In genomic region chr3:69971482-69972097, GRCm38 (mm10) we compare ENCODE assay signal across 40 mouse cellular contexts. TPM values are rescaled to one million over a fixed set of nuclear protein-coding genes. Genes with fewer than 3 reads are reported as not detected.
DNase-seq lines count a peak whose midpoint lies in the region; ATAC-seq and TF ChIP-seq lines count a peak whose summit lies in the region.
"Had no signal": no experiment of that assay in that cellular context is flagged by ENCODE, and none has a peak within 500 bp of the region (broad histone marks: within the 10 kb centered on the region; RNA-seq: fewer than 3 reads in every experiment).

No protein-coding gene starts in this region.

- no peak overlapping the region for H3K9ac ChIP-seq in midbrain, embryonic 16.5 days (ENCODE audit: low read depth, low read length)
- H3K9ac ChIP-seq in midbrain, embryonic 11.5 days (ENCODE audit: low read length) = no peak overlapping the region
- no peak overlapping the region for H3K9ac ChIP-seq in forebrain, embryonic 16.5 days (replicated peaks; ENCODE audit: low read depth, low read length)
- H3K9ac ChIP-seq in midbrain, postnatal 0 days (replicated peaks; ENCODE audit: low read length, poor library complexity, severe bottlenecking) = no peak overlapping the region
- no peak overlapping the region for H3K9ac ChIP-seq in kidney, embryonic 14.5 days (ENCODE audit: low read depth, low read length)
- H3K9ac ChIP-seq: embryonic facial prominence, embryonic 13.5 days; heart, embryonic 15.5 days; hindbrain, embryonic 12.5 days; limb, embryonic 12.5 days; liver, embryonic 15.5 days; lung, embryonic 15.5 days; midbrain, embryonic 12.5 days; neural tube, embryonic 13.5 days had no signal

- DNase-seq in frontal cortex, postnatal 10 days (ENCODE audit: low spot score in 2 of 2) = no peak
- no peak for DNase-seq in midbrain, embryonic 11.5 days (ENCODE audit: low spot score, missing footprints)
- DNase-seq in midbrain, postnatal 0 days (ENCODE audit: low spot score) = no peak
- DNase-seq: adrenal gland, adult 2 months; adrenal gland, postnatal 36 days; B cell, adult 2 months; cerebellum, adult 11-12 months; cerebellum, adult 9-11 months; embryo, embryonic 11 days; kidney, adult 18-20 months; kidney, postnatal 36 days; thymus, adult 2 months; thymus, postnatal 4 days had no signal

- no peaks in the 10 kb centered on the region for H3K27me3 ChIP-seq in midbrain, embryonic 16.5 days (ENCODE audit: control insufficient read depth, insufficient read depth, low read depth, low read length)
- H3K27me3 ChIP-seq in midbrain, embryonic 11.5 days (ENCODE audit: control insufficient read depth, insufficient read depth, low read length) = no peaks in the 10 kb centered on the region
- H3K27me3 ChIP-seq in forebrain, embryonic 16.5 days (replicated peaks; ENCODE audit: control insufficient read depth, insufficient read depth, low read length) = no peaks in the 10 kb centered on the region
- H3K27me3 ChIP-seq in midbrain, postnatal 0 days (ENCODE audit: insufficient read depth, low read length) = no peaks in the 10 kb centered on the region
- H3K27me3 ChIP-seq in kidney, embryonic 14.5 days (ENCODE audit: control insufficient read depth, insufficient read depth, low read length) = no peaks in the 10 kb centered on the region
- H3K27me3 ChIP-seq: embryonic facial prominence, embryonic 13.5 days; heart, embryonic 15.5 days; hindbrain, embryonic 12.5 days; limb, embryonic 12.5 days; liver, embryonic 15.5 days; lung, embryonic 15.5 days; midbrain, embryonic 12.5 days; neural tube, embryonic 13.5 days had no signal

- 61% methylated on average over 6 of the region's 6 CpGs for WGBS in midbrain, embryonic 16.5 days
- WGBS in midbrain, embryonic 11.5 days = 84% methylated on average over 6 of the region's 6 CpGs
- WGBS in forebrain, embryonic 16.5 days = 33% methylated on average over 6 of the region's 6 CpGs
- WGBS in midbrain, postnatal 0 days = 58% methylated on average over 6 of the region's 6 CpGs
- WGBS in kidney, embryonic 14.5 days = 64% methylated on average over 6 of the region's 6 CpGs

- H3K36me3 ChIP-seq in midbrain, embryonic 16.5 days (ENCODE audit: control insufficient read depth, insufficient read depth, low read length) = no peaks in the 10 kb centered on the region
- H3K36me3 ChIP-seq in midbrain, embryonic 11.5 days (ENCODE audit: control insufficient read depth, insufficient read depth, low read length) = no peaks in the 10 kb centered on the region
- no peaks in the 10 kb centered on the region for H3K36me3 ChIP-seq in forebrain, embryonic 16.5 days (ENCODE audit: control insufficient read depth, insufficient read depth)
- H3K36me3 ChIP-seq in midbrain, postnatal 0 days (ENCODE audit: insufficient read depth, low read length) = no peaks in the 10 kb centered on the region
- no peaks in the 10 kb centered on the region for H3K36me3 ChIP-seq in kidney, embryonic 14.5 days (ENCODE audit: control insufficient read depth, insufficient read depth, low read length)
- H3K36me3 ChIP-seq: embryonic facial prominence, embryonic 13.5 days; heart, embryonic 10.5 days; heart, embryonic 15.5 days; hindbrain, embryonic 12.5 days; limb, embryonic 12.5 days; liver, embryonic 15.5 days; lung, embryonic 15.5 days; midbrain, embryonic 12.5 days; neural tube, embryonic 13.5 days had no signal

- H3K4me2 ChIP-seq in midbrain, embryonic 16.5 days (ENCODE audit: low read length) = no peak overlapping the region
- H3K4me2 ChIP-seq in midbrain, embryonic 11.5 days = no peak overlapping the region
- no peak overlapping the region for H3K4me2 ChIP-seq in forebrain, embryonic 16.5 days (ENCODE audit: low read length)
- H3K4me2 ChIP-seq in midbrain, postnatal 0 days (ENCODE audit: low read depth, low read length, poor library complexity, severe bottlenecking) = no peak overlapping the region
- no peak overlapping the region for H3K4me2 ChIP-seq in kidney, embryonic 14.5 days (replicated peaks; ENCODE audit: low read depth, low read length)
- H3K4me2 ChIP-seq: embryonic facial prominence, embryonic 13.5 days; heart, embryonic 15.5 days; hindbrain, embryonic 12.5 days; limb, embryonic 12.5 days; liver, embryonic 15.5 days; lung, embryonic 15.5 days; midbrain, embryonic 12.5 days; neural tube, embryonic 13.5 days had no signal

- no peaks in the 10 kb centered on the region for H3K9me3 ChIP-seq in midbrain, embryonic 16.5 days (replicated peaks; ENCODE audit: control insufficient read depth, low read length, poor library complexity, severe bottlenecking)
- H3K9me3 ChIP-seq in midbrain, embryonic 11.5 days (ENCODE audit: control insufficient read depth, low read length) = no peaks in the 10 kb centered on the region
- H3K9me3 ChIP-seq in forebrain, embryonic 16.5 days (ENCODE audit: control insufficient read depth, low read length) = no peaks in the 10 kb centered on the region
- 0 out of 2 replicates have a peak, but pooled peaks cover 2% of the 10 kb centered on the region for H3K9me3 ChIP-seq in midbrain, postnatal 0 days (ENCODE audit: low read length)
- H3K9me3 ChIP-seq in kidney, embryonic 14.5 days (ENCODE audit: control insufficient read depth, low read length) = peaks cover under 1% of the 10 kb centered on the region; the same call in 1 of the 2 replicates
- H3K9me3 ChIP-seq: embryonic facial prominence, embryonic 13.5 days; heart, embryonic 10.5 days; heart, embryonic 15.5 days; hindbrain, embryonic 12.5 days; limb, embryonic 12.5 days; liver, embryonic 15.5 days; lung, embryonic 15.5 days; midbrain, embryonic 12.5 days had no signal

- peak; percentile 74 for ATAC-seq in frontal cortex, adult (ENCODE audit: low TSS enrichment)
- ATAC-seq in midbrain, embryonic 16.5 days = peak; percentile 21; the same call in 1 of the 2 replicates
- no peak for ATAC-seq in midbrain, embryonic 11.5 days (ENCODE audit: low FRiP score)
- ATAC-seq in forebrain, embryonic 16.5 days = peak; percentile 70
- 0 out of 2 replicates have a peak, but pooled peaks have one; percentile 27 for ATAC-seq in midbrain, postnatal 0 days (ENCODE audit: low FRiP score)
- ATAC-seq in kidney, embryonic 14.5 days (ENCODE audit: low FRiP score, low TSS enrichment) = no peak
- ATAC-seq: activated CD4-positive, CD25-positive, alpha-beta regulatory T cell, adult 4 months had no signal

- TF ChIP-seq CTCF in midbrain, postnatal 0 days (IDR thresholded peaks at IDR 0.05) = no peak

- H3K4me1 ChIP-seq in midbrain, embryonic 16.5 days (ENCODE audit: control insufficient read depth, insufficient read depth, low read length) = no peaks in the 10 kb centered on the region; the same call in 1 of the 2 replicates
- H3K4me1 ChIP-seq in midbrain, embryonic 11.5 days (ENCODE audit: control insufficient read depth, insufficient read depth, low read length) = no peaks in the 10 kb centered on the region
- no peaks in the 10 kb centered on the region for H3K4me1 ChIP-seq in forebrain, embryonic 16.5 days (replicated peaks; ENCODE audit: control insufficient read depth, insufficient read depth, low read length)
- no peaks in the 10 kb centered on the region; the same call in 1 of the 2 replicates for H3K4me1 ChIP-seq in midbrain, postnatal 0 days (ENCODE audit: insufficient read depth, low read length)
- H3K4me1 ChIP-seq in kidney, embryonic 14.5 days (ENCODE audit: control insufficient read depth, insufficient read depth, low read length) = no peaks in the 10 kb centered on the region
- H3K4me1 ChIP-seq: heart, embryonic 10.5 days; heart, embryonic 15.5 days; hindbrain, embryonic 12.5 days; limb, embryonic 12.5 days; liver, embryonic 15.5 days; lung, embryonic 15.5 days; midbrain, embryonic 12.5 days; neural tube, embryonic 13.5 days had no signal

- no peak overlapping the region for H3K27ac ChIP-seq in midbrain, embryonic 16.5 days (ENCODE audit: low read length)
- no peak overlapping the region for H3K27ac ChIP-seq in midbrain, embryonic 11.5 days (ENCODE audit: low read depth, low read length)
- no peak overlapping the region for H3K27ac ChIP-seq in forebrain, embryonic 16.5 days (ENCODE audit: low read length)
- no peak overlapping the region for H3K27ac ChIP-seq in midbrain, postnatal 0 days (ENCODE audit: low read depth, low read length)
- no peak overlapping the region for H3K27ac ChIP-seq in kidney, embryonic 14.5 days (ENCODE audit: low read depth, low read length)
- H3K27ac ChIP-seq: embryonic facial prominence, embryonic 13.5 days; heart, embryonic 10.5 days; heart, embryonic 15.5 days; hindbrain, embryonic 12.5 days; layer of hippocampus, adult 2 months; left cerebral cortex, adult 2 months; limb, embryonic 12.5 days; liver, embryonic 15.5 days; lung, embryonic 15.5 days; midbrain, embryonic 12.5 days; neural tube, embryonic 13.5 days had no signal

- no peak overlapping the region for H3K4me3 ChIP-seq in midbrain, embryonic 16.5 days (ENCODE audit: low read depth, low read length)
- H3K4me3 ChIP-seq in midbrain, embryonic 11.5 days (ENCODE audit: low read depth, low read length) = no peak overlapping the region
- no peak overlapping the region for H3K4me3 ChIP-seq in forebrain, embryonic 16.5 days (replicated peaks; ENCODE audit: low read length)
- no peak overlapping the region for H3K4me3 ChIP-seq in midbrain, postnatal 0 days (ENCODE audit: low read depth, low read length)
- H3K4me3 ChIP-seq in kidney, embryonic 14.5 days (ENCODE audit: low read length) = no peak overlapping the region
- H3K4me3 ChIP-seq: embryonic facial prominence, embryonic 13.5 days; erythroblast, embryonic 14.5 days; heart, embryonic 10.5 days; heart, embryonic 15.5 days; hindbrain, embryonic 12.5 days; layer of hippocampus, adult 2 months; left cerebral cortex, adult 2 months; limb, embryonic 12.5 days; liver, embryonic 15.5 days; lung, embryonic 15.5 days; midbrain, embryonic 12.5 days; myocyte; neural tube, embryonic 13.5 days had no signal

RNA-seq across cellular contexts. Expression of gene Otol1, which starts 35.8 kb away (rescaled TPM):
- not detected in 2 replicates for polyA plus RNA-seq in midbrain, embryonic 16.5 days (2015; fragmentation: Nextera tagmentation; extraction: Ambion mirVana)
- polyA plus RNA-seq in midbrain, embryonic 11.5 days (2014; fragmentation: Nextera tagmentation; extraction: Ambion mirVana) = not detected in 2 replicates
- polyA plus RNA-seq in forebrain, embryonic 16.5 days (2015; fragmentation: Nextera tagmentation; extraction: Ambion mirVana) = not detected in 2 replicates
- total RNA-seq in midbrain, postnatal 0 days (2014; rRNA removed) = not detected in 2 replicates
- polyA plus RNA-seq in midbrain, postnatal 0 days (2015; fragmentation: Nextera tagmentation; extraction: Ambion mirVana) = not detected in 2 replicates
- not detected in 2 replicates for polyA plus RNA-seq in kidney, embryonic 14.5 days (2014; fragmentation: Nextera tagmentation; extraction: Ambion mirVana)
- total RNA-seq: adrenal gland, adult 2 months; adrenal gland, postnatal 36 days; gastrocnemius, adult 8-10 months; heart, postnatal 25 days; layer of hippocampus, adult 2 months; layer of hippocampus, postnatal 14 days; left cerebral cortex, adult 2 months; left cerebral cortex, postnatal 25 days; liver, adult 2 months; megakaryocyte progenitor cell, adult 5-6 weeks had no signal
- polyA plus RNA-seq: activated CD4-positive, CD25-positive, alpha-beta regulatory T cell, adult 4 months; adrenal gland, adult 2 months; embryonic facial prominence, embryonic 13.5 days; erythroblast, embryonic 14.5 days; gonadal fat pad, adult 2 months; heart, embryonic 10.5 days; heart, embryonic 15.5 days; intestine, embryonic 14.5 days; kidney, embryonic 16.5 days; limb, embryonic 12.5 days; liver, adult 2 months; liver, embryonic 15.5 days; lung, embryonic 15.5 days; midbrain, embryonic 12.5 days; myocyte; thymus, adult 2 months had no signal

Comparison
In these comparisons a context has a peak if more than half of its experiments do, and no peak if none do; other contexts are left out.
1. ATAC-seq: peak in frontal cortex, adult (single experiment), midbrain, embryonic 16.5 days (single experiment), forebrain, embryonic 16.5 days (single experiment) and midbrain, postnatal 0 days (single experiment); none in midbrain, embryonic 11.5 days (single experiment) and kidney, embryonic 14.5 days (single experiment).